Mouse (Mus musculus): Measurements from ENCODE around the gene Asap2. TPM values are rescaled to one million over a fixed set of nuclear protein-coding genes. Genes with fewer than 3 reads are reported as not detected.

Gene Asap2
- polyA plus RNA-seq, 1 experiment from 2014 or later: 13.8 TPM

GRCm38 (mm10) chr12:21229076-21229918 lies 239.0 kb downstream of the Asap2 start:
- WGBS: 83% methylated on average over 17 of the region's 17 CpGs
- H3K36me3 ChIP-seq: peaks cover 76% of the 10 kb centered on the region
- no peaks in the 10 kb centered on the region for H3K9me3 ChIP-seq
- H3K27ac ChIP-seq: no peak overlapping the region
- no peak for DNase-seq (ENCODE audit: low spot score)
- H3K4me1 ChIP-seq (replicated peaks): no peaks in the 10 kb centered on the region
- H3K4me3 ChIP-seq: no peak overlapping the region
- H3K27me3 ChIP-seq (ENCODE audit: insufficient read depth, poor library complexity, severe bottlenecking): no peaks in the 10 kb centered on the region

- Histone ChIP-seq H3K4me3 (no peak overlapping the region), H3K27ac (no peak overlapping the region), H3K27me3 (ENCODE audit: insufficient read depth, poor library complexity, severe bottlenecking) (no peaks in the 10 kb centered on the region), H3K9me3 (no peaks in the 10 kb centered on the region), H3K36me3 (peaks cover 100% of the 10 kb centered on the region), H3K4me1 (replicated peaks) (no peaks in the 10 kb centered on the region)
- WGBS: 92% methylated on average over 7 of the region's 7 CpGs
- no peak for DNase-seq (ENCODE audit: low spot score)
Measured at GRCm38 (mm10) chr12:21233727-21234126, 243.5 kb downstream of the Asap2 start.

- peaks cover 100% of the 10 kb centered on the region for H3K36me3 ChIP-seq
- no peaks in the 10 kb centered on the region for H3K4me1 ChIP-seq (replicated peaks)
- 89% methylated on average over 2 of the region's 2 CpGs for WGBS
- no peak for DNase-seq (ENCODE audit: low spot score)
- no peaks in the 10 kb centered on the region for H3K9me3 ChIP-seq
- H3K4me3 ChIP-seq: no peak overlapping the region
- no peaks in the 10 kb centered on the region for H3K27me3 ChIP-seq (ENCODE audit: insufficient read depth, poor library complexity, severe bottlenecking)
- H3K27ac ChIP-seq: no peak overlapping the region
Measured at GRCm38 (mm10) chr12:21234560-21234959, 244.3 kb downstream of the Asap2 start.

DNA sequence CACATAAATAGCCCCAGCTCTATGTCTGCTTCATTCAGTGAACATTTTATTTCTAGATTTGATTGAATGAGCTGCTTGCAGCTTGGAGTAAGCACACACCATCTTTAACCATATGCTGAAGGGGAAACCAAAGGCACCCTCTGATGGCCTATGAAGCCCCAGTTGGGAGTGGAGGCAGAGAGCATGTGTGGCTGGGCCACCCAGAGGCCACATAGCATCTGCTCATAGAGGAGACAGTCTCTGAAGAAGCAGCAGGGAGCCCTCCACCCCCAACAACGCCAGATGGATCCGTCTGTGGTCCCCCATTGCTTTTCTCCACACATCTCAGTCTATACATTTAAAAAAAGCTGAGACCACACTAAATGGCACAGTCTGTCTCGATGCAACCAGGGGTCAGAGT lies 251.7 kb downstream of the Asap2 start:
- no peak for DNase-seq (ENCODE audit: low spot score)
- Histone ChIP-seq H3K27me3 (ENCODE audit: insufficient read depth, poor library complexity, severe bottlenecking) (no peaks in the 10 kb centered on the region), H3K27ac (no peak overlapping the region), H3K4me3 (no peak overlapping the region), H3K9me3 (no peaks in the 10 kb centered on the region), H3K4me1 (replicated peaks) (no peaks in the 10 kb centered on the region), H3K36me3 (peaks cover 92% of the 10 kb centered on the region)
- WGBS: 69% methylated on average over 3 of the region's 3 CpGs

- Histone ChIP-seq H3K27ac (no peak overlapping the region), H3K4me3 (no peak overlapping the region), H3K4me1 (replicated peaks) (no peaks in the 10 kb centered on the region), H3K36me3 (peaks cover 92% of the 10 kb centered on the region), H3K9me3 (no peaks in the 10 kb centered on the region), H3K27me3 (ENCODE audit: insufficient read depth, poor library complexity, severe bottlenecking) (no peaks in the 10 kb centered on the region)
- 97% methylated on average over 11 of the region's 11 CpGs for WGBS
- no peak for DNase-seq (ENCODE audit: low spot score)
Measured at GRCm38 (mm10) chr12:21244375-21244960, 254.2 kb downstream of the Asap2 start.

GRCm38 (mm10) chr12:21247711-21248392 lies 257.6 kb downstream of the Asap2 start:
- no peaks in the 10 kb centered on the region for H3K4me1 ChIP-seq (replicated peaks)
- H3K27ac ChIP-seq: no peak overlapping the region
- H3K27me3 ChIP-seq (ENCODE audit: insufficient read depth, poor library complexity, severe bottlenecking): no peaks in the 10 kb centered on the region
- no peaks in the 10 kb centered on the region for H3K9me3 ChIP-seq
- H3K4me3 ChIP-seq: no peak overlapping the region
- DNase-seq (ENCODE audit: low spot score): no peak
- WGBS: 82% methylated on average over 7 of the region's 7 CpGs
- H3K36me3 ChIP-seq: peaks cover 100% of the 10 kb centered on the region

GRCm38 (mm10) chr12:21260494-21261256 lies 270.4 kb downstream of the Asap2 start:
- Histone ChIP-seq H3K9me3 (no peaks in the 10 kb centered on the region), H3K4me1 (replicated peaks) (no peaks in the 10 kb centered on the region), H3K27ac (no peak overlapping the region), H3K36me3 (peaks cover 99% of the 10 kb centered on the region), H3K27me3 (ENCODE audit: insufficient read depth, poor library complexity, severe bottlenecking) (no peaks in the 10 kb centered on the region), H3K4me3 (no peak overlapping the region)
- WGBS: 89% methylated on average over 6 of the region's 6 CpGs
- no peak for DNase-seq (ENCODE audit: low spot score)

DNA sequence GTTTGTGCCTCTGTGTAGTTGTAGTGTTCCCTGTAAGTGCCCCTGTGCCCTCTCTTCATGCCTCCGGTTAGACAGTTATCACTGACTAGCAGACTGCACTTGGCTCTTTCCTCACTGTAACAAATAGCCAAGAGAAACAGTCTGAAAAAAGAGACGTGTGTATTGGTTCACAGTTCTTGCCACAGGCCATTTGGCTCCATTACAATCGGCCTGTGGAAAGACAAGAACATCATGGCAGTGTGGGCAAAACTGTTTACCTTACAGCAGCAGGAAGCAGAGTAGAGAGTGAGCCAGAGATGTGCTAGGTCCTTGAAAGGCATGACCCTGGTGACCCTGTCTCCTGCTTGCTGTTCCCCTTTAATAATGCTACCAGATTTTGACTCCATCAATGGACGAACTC lies 271.3 kb downstream of the Asap2 start:
- H3K36me3 ChIP-seq: peaks cover 99% of the 10 kb centered on the region
- H3K27me3 ChIP-seq (ENCODE audit: insufficient read depth, poor library complexity, severe bottlenecking): no peaks in the 10 kb centered on the region
- WGBS: 85% methylated on average over 4 of the region's 4 CpGs
- H3K4me1 ChIP-seq (replicated peaks): no peaks in the 10 kb centered on the region
- H3K9me3 ChIP-seq: no peaks in the 10 kb centered on the region
- no peak overlapping the region for H3K4me3 ChIP-seq
- DNase-seq (ENCODE audit: low spot score): no peak
- no peak overlapping the region for H3K27ac ChIP-seq

DNA sequence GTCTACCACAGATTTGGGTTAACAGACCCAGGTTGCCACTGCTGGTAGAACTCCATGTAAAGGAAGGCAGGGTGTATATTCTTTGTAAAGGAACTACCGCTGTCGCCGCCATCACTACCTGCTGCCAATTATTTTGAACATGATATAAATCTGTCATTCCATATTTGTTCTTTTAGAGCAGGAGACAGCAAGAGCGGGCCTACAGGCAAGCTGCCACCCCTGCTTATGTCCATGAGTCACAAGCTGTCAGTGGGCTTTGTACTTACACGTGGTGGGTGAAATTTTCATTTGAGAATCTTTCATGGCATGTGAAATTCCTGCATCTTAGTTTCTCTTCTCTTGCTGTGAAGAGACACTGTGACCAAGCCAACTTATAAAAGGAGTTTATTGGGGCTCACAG lies 273.0 kb downstream of the Asap2 start:
- Histone ChIP-seq H3K27ac (no peak overlapping the region), H3K4me3 (no peak overlapping the region), H3K9me3 (no peaks in the 10 kb centered on the region), H3K36me3 (peaks cover 98% of the 10 kb centered on the region), H3K4me1 (replicated peaks) (no peaks in the 10 kb centered on the region), H3K27me3 (ENCODE audit: insufficient read depth, poor library complexity, severe bottlenecking) (no peaks in the 10 kb centered on the region)
- DNase-seq (ENCODE audit: low spot score): no peak
- WGBS: 97% methylated on average over 5 of the region's 5 CpGs

DNA sequence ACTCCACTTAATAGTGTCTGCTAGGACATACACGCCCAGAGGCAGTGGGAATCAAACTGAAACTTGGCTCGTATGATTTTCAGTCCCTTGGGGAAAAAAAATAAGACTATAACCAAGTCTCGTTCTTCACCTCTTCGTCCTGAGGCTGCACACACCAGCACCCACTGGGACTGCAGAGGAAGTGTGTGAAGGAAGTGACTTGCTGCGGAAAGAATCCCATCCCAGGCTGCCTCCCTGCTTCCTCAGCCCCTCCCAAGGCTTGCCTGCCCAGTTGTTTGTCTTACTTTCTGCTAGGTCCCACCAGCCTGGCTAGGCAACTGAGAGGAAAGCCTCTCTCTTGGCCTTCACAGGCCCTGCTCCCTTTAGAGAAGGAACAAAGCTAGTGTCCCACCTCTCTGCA lies 274.0 kb downstream of the Asap2 start:
- 82% methylated on average over 5 of the region's 5 CpGs for WGBS
- Histone ChIP-seq H3K27me3 (ENCODE audit: insufficient read depth, poor library complexity, severe bottlenecking) (no peaks in the 10 kb centered on the region), H3K9me3 (no peaks in the 10 kb centered on the region), H3K36me3 (peaks cover 98% of the 10 kb centered on the region), H3K27ac (no peak overlapping the region), H3K4me1 (replicated peaks) (no peaks in the 10 kb centered on the region), H3K4me3 (no peak overlapping the region)
- no peak for DNase-seq (ENCODE audit: low spot score)

- no peaks in the 10 kb centered on the region for H3K4me1 ChIP-seq (replicated peaks)
- H3K27me3 ChIP-seq (ENCODE audit: insufficient read depth, poor library complexity, severe bottlenecking): no peaks in the 10 kb centered on the region
- DNase-seq (ENCODE audit: low spot score): no peak
- peaks cover 98% of the 10 kb centered on the region for H3K36me3 ChIP-seq
- H3K27ac ChIP-seq: no peak overlapping the region
- H3K4me3 ChIP-seq: no peak overlapping the region
- no peaks in the 10 kb centered on the region for H3K9me3 ChIP-seq
- WGBS: 90% methylated on average over 3 of the region's 3 CpGs
Measured at GRCm38 (mm10) chr12:21264970-21265369, 274.7 kb downstream of the Asap2 start.

- Histone ChIP-seq H3K27ac (no peak overlapping the region), H3K9me3 (no peaks in the 10 kb centered on the region), H3K4me1 (replicated peaks) (no peaks in the 10 kb centered on the region), H3K4me3 (no peak overlapping the region), H3K36me3 (peaks cover 98% of the 10 kb centered on the region), H3K27me3 (ENCODE audit: insufficient read depth, poor library complexity, severe bottlenecking) (no peaks in the 10 kb centered on the region)
- 93% methylated on average over 4 of the region's 4 CpGs for whole genome bisulfite sequencing
- no peak for DNase-seq (ENCODE audit: low spot score)
Measured at GRCm38 (mm10) chr12:21265501-21265900, 275.2 kb downstream of the Asap2 start.
